Mouse (Mus musculus): ENCODE measurements around the gene Trmt112. TPM values are rescaled to one million over a fixed set of nuclear protein-coding genes. Genes with fewer than 3 reads are reported as not detected.

Trmt112 gene
- polyA plus RNA-seq, 1 experiment from 2014 or later: 123 TPM

GRCm38 (mm10) chr19:6911101-6912074, 1.9 kb downstream of the Trmt112 start:
- 87% methylated on average over 19 of the region's 19 CpGs for WGBS
- Histone ChIP-seq H3K9ac (no peak overlapping the region), H3K9me3 (no peaks in the 10 kb centered on the region), H3K36me3 (peaks cover 41% of the 10 kb centered on the region), H3K4me3 (peak overlapping the region; percentile 13; the same call in 1 of the 2 replicates), H3K4me2 (replicated peaks) (peak overlapping the region; percentile 88), H3K4me1 (peaks cover 30% of the 10 kb centered on the region), H3K27me3 (replicated peaks) (no peaks in the 10 kb centered on the region), H3K27ac (no peak overlapping the region)
- ATAC-seq (ENCODE audit: low FRiP score, low read depth): no peak

GRCm38 (mm10) chr19:6912205-6912970, 2.9 kb downstream of the Trmt112 start:
- no peak for ATAC-seq (ENCODE audit: low FRiP score, low read depth)
- peaks cover 33% of the 10 kb centered on the region for H3K36me3 ChIP-seq
- H3K9me3 ChIP-seq: no peaks in the 10 kb centered on the region
- H3K4me3 ChIP-seq: no peak overlapping the region
- 93% methylated on average over 15 of the region's 15 CpGs for WGBS
- no peak overlapping the region for H3K9ac ChIP-seq
- H3K4me1 ChIP-seq: peaks cover 29% of the 10 kb centered on the region
- no peak overlapping the region for H3K27ac ChIP-seq
- H3K4me2 ChIP-seq (replicated peaks): no peak overlapping the region
- no peaks in the 10 kb centered on the region for H3K27me3 ChIP-seq (replicated peaks)

DNA sequence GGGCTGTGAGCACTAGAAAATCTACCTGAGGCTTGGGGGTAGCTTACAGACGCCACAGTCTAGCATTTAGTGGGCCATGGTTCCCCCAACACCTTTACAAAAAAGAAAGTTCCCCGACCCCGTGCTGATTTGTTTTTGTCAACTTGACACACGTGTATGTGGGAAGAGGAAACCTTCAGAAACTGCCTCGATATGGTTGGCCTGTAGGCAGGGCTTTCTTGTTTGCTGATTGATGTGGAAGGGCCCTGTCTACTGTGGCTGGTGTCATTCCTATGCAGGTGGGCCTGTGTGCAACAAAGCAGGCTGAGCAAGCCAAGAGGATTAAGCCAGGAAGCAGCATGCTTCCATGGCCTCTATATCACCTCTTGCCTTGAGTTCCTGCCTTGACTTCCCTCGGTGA, 3.5 kb downstream of the Trmt112 start:
- H3K27me3 ChIP-seq (replicated peaks): no peaks in the 10 kb centered on the region
- peaks cover 22% of the 10 kb centered on the region for H3K4me1 ChIP-seq
- H3K4me2 ChIP-seq (replicated peaks): no peak overlapping the region
- H3K4me3 ChIP-seq: no peak overlapping the region
- 92% methylated on average over 6 of the region's 6 CpGs for WGBS
- H3K27ac ChIP-seq: no peak overlapping the region
- no peaks in the 10 kb centered on the region for H3K9me3 ChIP-seq
- no peak for ATAC-seq (ENCODE audit: low FRiP score, low read depth)
- H3K36me3 ChIP-seq: peaks cover 33% of the 10 kb centered on the region
- H3K9ac ChIP-seq: no peak overlapping the region

- Histone ChIP-seq H3K36me3 (peaks cover 33% of the 10 kb centered on the region), H3K4me2 (replicated peaks) (no peak overlapping the region), H3K27me3 (replicated peaks) (no peaks in the 10 kb centered on the region), H3K4me3 (no peak overlapping the region), H3K9ac (no peak overlapping the region), H3K27ac (no peak overlapping the region), H3K9me3 (no peaks in the 10 kb centered on the region), H3K4me1 (peaks cover 13% of the 10 kb centered on the region)
- no peak for ATAC-seq (ENCODE audit: low FRiP score, low read depth)
- WGBS: 86% methylated on average over 11 of the region's 11 CpGs
Observed at GRCm38 (mm10) chr19:6913991-6914390, 4.5 kb downstream of the Trmt112 start.

DNA sequence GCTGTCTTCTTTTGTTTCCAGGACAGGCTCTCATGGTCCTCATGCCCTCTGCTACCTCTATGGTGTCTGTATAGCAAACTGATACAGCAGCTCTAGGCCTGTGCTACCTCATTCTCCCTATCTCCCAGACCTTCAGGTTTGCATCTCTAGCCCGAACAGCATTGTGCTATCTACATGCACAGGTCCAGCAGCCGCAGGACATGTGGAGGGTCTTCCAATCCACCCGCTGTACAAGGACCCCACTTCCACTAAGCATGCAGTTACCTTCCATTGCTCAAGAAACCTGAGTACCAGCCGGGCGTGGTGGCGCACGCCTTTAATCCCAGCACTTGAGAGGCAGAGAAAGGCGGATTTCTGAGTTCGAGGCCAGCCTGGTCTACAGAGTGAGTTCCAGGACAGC, 5.0 kb downstream of the Trmt112 start:
- H3K9me3 ChIP-seq: no peaks in the 10 kb centered on the region
- H3K9ac ChIP-seq: no peak overlapping the region
- H3K36me3 ChIP-seq: peaks cover 33% of the 10 kb centered on the region
- no peaks in the 10 kb centered on the region for H3K27me3 ChIP-seq (replicated peaks)
- no peak for ATAC-seq (ENCODE audit: low FRiP score, low read depth)
- H3K4me2 ChIP-seq (replicated peaks): no peak overlapping the region
- H3K4me1 ChIP-seq: peaks cover 10% of the 10 kb centered on the region
- 92% methylated on average over 9 of the region's 9 CpGs for WGBS
- H3K4me3 ChIP-seq: no peak overlapping the region
- no peak overlapping the region for H3K27ac ChIP-seq

- H3K9ac ChIP-seq: no peak overlapping the region
- peaks cover 17% of the 10 kb centered on the region for H3K4me1 ChIP-seq
- 95% methylated on average over 4 of the region's 4 CpGs for WGBS
- peaks cover 33% of the 10 kb centered on the region for H3K36me3 ChIP-seq
- H3K27me3 ChIP-seq (replicated peaks): no peaks in the 10 kb centered on the region
- no peak overlapping the region for H3K27ac ChIP-seq
- H3K4me2 ChIP-seq (replicated peaks): no peak overlapping the region
- no peak for ATAC-seq (ENCODE audit: low FRiP score, low read depth)
- H3K4me3 ChIP-seq: no peak overlapping the region
- no peaks in the 10 kb centered on the region for H3K9me3 ChIP-seq
Observed at GRCm38 (mm10) chr19:6915276-6915675, 5.8 kb downstream of the Trmt112 start.

- H3K9me3 ChIP-seq: no peaks in the 10 kb centered on the region
- no peak overlapping the region for H3K4me3 ChIP-seq
- WGBS: 76% methylated on average over 4 of the region's 4 CpGs
- H3K27ac ChIP-seq: no peak overlapping the region
- no peak overlapping the region for H3K4me2 ChIP-seq (replicated peaks)
- no peak overlapping the region for H3K9ac ChIP-seq
- no peaks in the 10 kb centered on the region for H3K27me3 ChIP-seq (replicated peaks)
- no peak for ATAC-seq (ENCODE audit: low FRiP score, low read depth)
- H3K36me3 ChIP-seq: peaks cover 27% of the 10 kb centered on the region
- H3K4me1 ChIP-seq: peaks cover 19% of the 10 kb centered on the region
Observed at GRCm38 (mm10) chr19:6916496-6916895, 7.0 kb downstream of the Trmt112 start.

GRCm38 (mm10) chr19:6918321-6918720, 8.8 kb downstream of the Trmt112 start:
- Histone ChIP-seq H3K4me1 (peaks cover 21% of the 10 kb centered on the region), H3K27ac (no peak overlapping the region), H3K27me3 (replicated peaks) (peaks cover 10% of the 10 kb centered on the region), H3K9me3 (no peaks in the 10 kb centered on the region), H3K4me2 (replicated peaks) (no peak overlapping the region), H3K36me3 (peaks cover 9% of the 10 kb centered on the region), H3K4me3 (no peak overlapping the region), H3K9ac (no peak overlapping the region)
- WGBS: 88% methylated on average over 4 of the region's 4 CpGs
- ATAC-seq (ENCODE audit: low FRiP score, low read depth): no peak

DNA sequence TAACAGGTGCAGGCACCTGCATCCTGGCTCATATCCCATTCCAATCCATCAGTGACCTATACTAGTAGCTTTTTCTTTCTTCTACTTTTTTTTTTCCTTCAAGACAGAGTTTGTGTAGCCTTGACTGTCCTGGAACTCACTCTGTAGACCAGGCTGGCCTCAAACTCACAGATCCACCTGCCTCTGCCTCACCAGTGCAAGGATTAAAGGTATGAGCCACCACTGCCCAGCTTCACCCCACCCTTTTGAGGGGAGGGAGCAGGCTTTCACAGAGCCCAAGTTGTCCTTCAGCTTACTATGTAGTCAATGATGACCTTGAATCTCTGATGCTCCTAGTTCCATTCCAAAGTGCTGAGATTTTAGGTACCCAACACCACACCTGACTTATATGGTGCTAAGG, 9.9 kb downstream of the Trmt112 start:
- peaks cover 21% of the 10 kb centered on the region for H3K4me1 ChIP-seq
- H3K27ac ChIP-seq: no peak overlapping the region
- H3K36me3 ChIP-seq: no peaks in the 10 kb centered on the region
- no peak for ATAC-seq (ENCODE audit: low FRiP score, low read depth)
- H3K4me2 ChIP-seq (replicated peaks): no peak overlapping the region
- H3K4me3 ChIP-seq: no peak overlapping the region
- no peaks in the 10 kb centered on the region for H3K9me3 ChIP-seq
- peaks cover 20% of the 10 kb centered on the region for H3K27me3 ChIP-seq (replicated peaks)
- H3K9ac ChIP-seq: no peak overlapping the region

GRCm38 (mm10) chr19:6919876-6920740, 10.6 kb downstream of the Trmt112 start:
- no peaks in the 10 kb centered on the region for H3K9me3 ChIP-seq
- no peaks in the 10 kb centered on the region for H3K36me3 ChIP-seq
- H3K4me3 ChIP-seq: peak overlapping the region; percentile 91
- no peak for ATAC-seq (ENCODE audit: low FRiP score, low read depth)
- H3K4me2 ChIP-seq (replicated peaks): peak overlapping the region; percentile 96
- H3K9ac ChIP-seq: peak overlapping the region; percentile 91
- no peak overlapping the region for H3K27ac ChIP-seq
- H3K4me1 ChIP-seq: peaks cover 21% of the 10 kb centered on the region
- H3K27me3 ChIP-seq (replicated peaks): peaks cover 27% of the 10 kb centered on the region
- WGBS: 44% methylated on average over 8 of the region's 8 CpGs

- Histone ChIP-seq H3K9me3 (no peaks in the 10 kb centered on the region), H3K27me3 (replicated peaks) (peaks cover 36% of the 10 kb centered on the region), H3K9ac (peak overlapping the region; percentile 91), H3K36me3 (no peaks in the 10 kb centered on the region), H3K4me1 (peaks cover 21% of the 10 kb centered on the region), H3K4me2 (replicated peaks) (peak overlapping the region; percentile 96), H3K4me3 (peak overlapping the region; percentile 91), H3K27ac (peak overlapping the region; percentile 82)
- ATAC-seq (ENCODE audit: low FRiP score, low read depth): peak; percentile 41
- WGBS: 2% methylated on average over 46 of the region's 48 CpGs
Observed at GRCm38 (mm10) chr19:6920741-6921636, 11.5 kb downstream of the Trmt112 start.

Data from neural tube, embryonic 12.5 days (tissue).